Mouse (Mus musculus) stomach, embryonic 15.5 days (tissue): ENCODE results near the gene Rabepk. TPM values are rescaled to one million over a fixed set of nuclear protein-coding genes. Genes with fewer than 3 reads are reported as not detected.

Source experiments
- polyA plus RNA-seq: library from polyadenylated mRNA; unstranded; fragments of >200 nt; fragmentation: Nextera tagmentation; extraction: Ambion mirVana; gene quantifications from 2 replicates; pipeline ENCODE4 v1.2.1, GENCODE M21; 2015

Rabepk gene
- polyA plus RNA-seq, 1 experiment from 2014 or later: 43.9 TPM

Other genes with a start within 250 kb of the Rabepk start
- gene Gapvd1, start 44.7 kb downstream of the Rabepk start, polyA plus RNA-seq: 77.6 and 83.2 TPM in 2 replicates
- gene Hspa5, start 27.9 kb downstream of the Rabepk start, polyA plus RNA-seq: 941 and 1,038 TPM in 2 replicates
- 83.6 and 83.9 TPM in 2 replicates for gene Fbxw2, start 26.4 kb upstream of the Rabepk start, polyA plus RNA-seq
- not detected in 2 replicates for gene Gm34653, start 33.1 kb upstream of the Rabepk start, polyA plus RNA-seq
- gene Cutal, start 74.5 kb upstream of the Rabepk start, polyA plus RNA-seq: 1.6 and 1.7 TPM in 2 replicates
- 84.9 and 93.1 TPM in 2 replicates for gene Psmd5, start 75.1 kb upstream of the Rabepk start, polyA plus RNA-seq
- gene Phf19, start 114.1 kb upstream of the Rabepk start, polyA plus RNA-seq: 5.9 and 7.2 TPM in 2 replicates
- gene Traf1, start 161.9 kb upstream of the Rabepk start, polyA plus RNA-seq: 3.2 and 4.3 TPM in 2 replicates